21 mouse cellular contexts compared by ENCODE assay signal in the genomic region with DNA sequence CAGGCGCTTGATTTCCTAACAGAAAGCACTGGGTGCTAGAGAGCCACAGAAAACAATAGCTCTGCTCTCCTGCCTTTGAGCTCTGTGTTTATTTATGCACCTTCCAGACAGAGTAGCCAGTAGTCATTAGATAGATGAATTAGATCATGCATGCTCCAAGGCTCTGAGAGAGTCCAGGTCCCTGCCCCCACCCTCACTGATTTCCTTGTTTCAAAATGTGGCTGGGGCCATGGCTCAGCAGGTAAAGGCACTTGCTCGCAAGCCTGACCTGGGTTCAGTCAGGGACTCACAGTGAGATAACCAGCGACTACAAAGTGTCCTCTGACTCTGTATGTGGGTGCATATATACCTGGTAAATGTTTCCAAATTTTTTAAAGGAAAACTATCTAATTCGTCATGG.
A peak's percentile ranks its signal among the peaks of the same experiment; 100 is the strongest.
DNase-seq lines count a peak whose midpoint lies in the region; ATAC-seq and TF ChIP-seq lines count a peak whose summit lies in the region.
"Had no signal": no experiment of that assay in that cellular context is flagged by ENCODE, and none has a peak within 500 bp of the region (broad histone marks: within the 10 kb centered on the region; RNA-seq: fewer than 3 reads in every experiment).

No protein-coding gene starts in this region.

- WGBS in intestine, embryonic 14.5 days = 57% methylated on average over 4 of the region's 4 CpGs
- WGBS in intestine, postnatal 0 days = 41% methylated on average over 4 of the region's 4 CpGs
- WGBS in lung, postnatal 0 days = 57% methylated on average over 4 of the region's 4 CpGs
- WGBS in intestine, embryonic 15.5 days = 63% methylated on average over 4 of the region's 4 CpGs

- ATAC-seq in intestine, embryonic 14.5 days (replicated peaks; ENCODE audit: low FRiP score, low TSS enrichment, low read depth) = peak; percentile 36; the same call in 1 of the 2 replicates
- ATAC-seq in intestine, postnatal 0 days = no peak; the same call in 1 of the 2 replicates
- ATAC-seq in lung, postnatal 0 days = peak; percentile 39
- ATAC-seq in intestine, embryonic 15.5 days = peak; percentile 66
- ATAC-seq: activated CD4-positive, CD25-positive, alpha-beta regulatory T cell, adult 4 months; forebrain, postnatal 0 days had no signal

- H3K36me3 ChIP-seq in intestine, embryonic 14.5 days (ENCODE audit: control insufficient read depth, insufficient read depth, low read length) = peaks cover 26% of the 10 kb centered on the region
- peaks cover 6% of the 10 kb centered on the region; the same call in 1 of the 2 replicates for H3K36me3 ChIP-seq in intestine, postnatal 0 days (ENCODE audit: control insufficient read depth, insufficient read depth)
- H3K36me3 ChIP-seq in lung, postnatal 0 days (ENCODE audit: insufficient read depth, low read length) = no peaks in the 10 kb centered on the region
- 0 out of 2 replicates have a peak, but pooled peaks cover 1% of the 10 kb centered on the region for H3K36me3 ChIP-seq in intestine, embryonic 15.5 days
- H3K36me3 ChIP-seq: G1E; hindbrain, embryonic 15.5 days had no signal

- H3K9ac ChIP-seq in intestine, embryonic 14.5 days (ENCODE audit: low read length) = no peak overlapping the region
- H3K9ac ChIP-seq in intestine, postnatal 0 days (ENCODE audit: low read depth, low read length) = no peak overlapping the region
- no peak overlapping the region for H3K9ac ChIP-seq in lung, postnatal 0 days (replicated peaks; ENCODE audit: low read depth)
- no peak overlapping the region for H3K9ac ChIP-seq in intestine, embryonic 15.5 days
- H3K9ac ChIP-seq: embryonic facial prominence, embryonic 13.5 days; forebrain, embryonic 13.5 days; forebrain, postnatal 0 days; heart, embryonic 15.5 days; hindbrain, embryonic 15.5 days had no signal

- no peaks in the 10 kb centered on the region for H3K9me3 ChIP-seq in intestine, embryonic 14.5 days (ENCODE audit: control insufficient read depth, low read length)
- no peaks in the 10 kb centered on the region for H3K9me3 ChIP-seq in intestine, postnatal 0 days (ENCODE audit: control insufficient read depth)
- no peaks in the 10 kb centered on the region for H3K9me3 ChIP-seq in lung, postnatal 0 days (ENCODE audit: low read length)
- H3K9me3 ChIP-seq in intestine, embryonic 15.5 days = no peaks in the 10 kb centered on the region
- H3K9me3 ChIP-seq: embryonic facial prominence, embryonic 13.5 days; forebrain, embryonic 13.5 days; heart, embryonic 10.5 days; heart, embryonic 15.5 days; hindbrain, embryonic 15.5 days had no signal

- H3K4me1 ChIP-seq in intestine, embryonic 14.5 days (replicated peaks; ENCODE audit: control insufficient read depth, insufficient read depth, low read length) = peaks cover 27% of the 10 kb centered on the region
- H3K4me1 ChIP-seq in intestine, postnatal 0 days (replicated peaks; ENCODE audit: control insufficient read depth, insufficient read depth, low read length) = 0 out of 2 replicates have a peak, but pooled peaks cover 2% of the 10 kb centered on the region
- no peaks in the 10 kb centered on the region; the same call in 1 of the 2 replicates for H3K4me1 ChIP-seq in lung, postnatal 0 days (ENCODE audit: insufficient read depth, low read depth, low read length)
- peaks cover 18% of the 10 kb centered on the region for H3K4me1 ChIP-seq in intestine, embryonic 15.5 days (replicated peaks)

- no peaks in the 10 kb centered on the region for H3K27me3 ChIP-seq in intestine, embryonic 14.5 days (replicated peaks; ENCODE audit: control insufficient read depth, insufficient read depth, low read length)
- no peaks in the 10 kb centered on the region for H3K27me3 ChIP-seq in intestine, postnatal 0 days (replicated peaks; ENCODE audit: control insufficient read depth, insufficient read depth, low read length)
- no peaks in the 10 kb centered on the region for H3K27me3 ChIP-seq in lung, postnatal 0 days (replicated peaks; ENCODE audit: insufficient read depth, low read length)
- H3K27me3 ChIP-seq in intestine, embryonic 15.5 days (replicated peaks) = no peaks in the 10 kb centered on the region
- H3K27me3 ChIP-seq: embryonic facial prominence, embryonic 13.5 days; forebrain, embryonic 13.5 days; heart, embryonic 15.5 days; hindbrain, embryonic 15.5 days had no signal

- no peak overlapping the region for H3K4me2 ChIP-seq in intestine, embryonic 14.5 days (ENCODE audit: low read length)
- no peak overlapping the region for H3K4me2 ChIP-seq in intestine, postnatal 0 days (replicated peaks; ENCODE audit: low read depth)
- no peak overlapping the region for H3K4me2 ChIP-seq in lung, postnatal 0 days (replicated peaks; ENCODE audit: low read depth, low read length)
- H3K4me2 ChIP-seq in intestine, embryonic 15.5 days (replicated peaks) = no peak overlapping the region
- H3K4me2 ChIP-seq: embryonic facial prominence, embryonic 13.5 days; forebrain, embryonic 13.5 days; heart, embryonic 15.5 days; hindbrain, embryonic 15.5 days had no signal

- no peak for TF ChIP-seq EP300 in lung, postnatal 0 days (IDR thresholded peaks at IDR 0.05)

- no peak for TF ChIP-seq CTCF in intestine, postnatal 0 days (IDR thresholded peaks at IDR 0.05; ENCODE audit: low read depth)
- no peak for TF ChIP-seq CTCF in lung, postnatal 0 days (IDR thresholded peaks at IDR 0.05)

- H3K27ac ChIP-seq in intestine, embryonic 14.5 days (ENCODE audit: low read depth) = no peak overlapping the region
- H3K27ac ChIP-seq in intestine, postnatal 0 days (ENCODE audit: low read depth, low read length) = no peak overlapping the region
- H3K27ac ChIP-seq in lung, postnatal 0 days (ENCODE audit: low read length) = no peak overlapping the region; the same call in 1 of the 2 replicates
- no peak overlapping the region for H3K27ac ChIP-seq in intestine, embryonic 15.5 days
- H3K27ac ChIP-seq: embryonic facial prominence, embryonic 13.5 days; forebrain, embryonic 13.5 days; heart, embryonic 15.5 days; hindbrain, embryonic 15.5 days had no signal

- H3K4me3 ChIP-seq in intestine, embryonic 14.5 days (ENCODE audit: low read depth, low read length) = no peak overlapping the region
- H3K4me3 ChIP-seq in intestine, postnatal 0 days (ENCODE audit: low read depth, low read length) = no peak overlapping the region
- no peak overlapping the region for H3K4me3 ChIP-seq in lung, postnatal 0 days (ENCODE audit: low read depth, low read length)
- H3K4me3 ChIP-seq in intestine, embryonic 15.5 days (replicated peaks) = no peak overlapping the region
- H3K4me3 ChIP-seq: embryonic facial prominence, embryonic 13.5 days; forebrain, embryonic 13.5 days; heart, embryonic 10.5 days; heart, embryonic 15.5 days; hindbrain, embryonic 15.5 days had no signal

- no peak for DNase-seq in intestine, embryonic 14.5 days (ENCODE audit: low spot score)
- DNase-seq in lung, postnatal 0 days (ENCODE audit: low spot score) = no peak
- DNase-seq in lung, postnatal 10 days = no peak
- no peak for DNase-seq in spleen, postnatal 4 days (ENCODE audit: low spot score in 2 of 2)
- DNase-seq in embryo, embryonic 9.5 days (ENCODE audit: extremely low spot score) = no peak
- DNase-seq: adrenal gland, postnatal 14 days; cerebellum, adult 11-12 months; cerebellum, adult 9-10 months; forebrain, postnatal 0 days; gastrocnemius, postnatal 25 days; heart, adult 18-20 months; heart, postnatal 36 days had no signal
